Mouse (Mus musculus): ENCODE measurements around the gene Ndufs7. TPM values are rescaled to one million over a fixed set of nuclear protein-coding genes. Genes with fewer than 3 reads are reported as not detected.
A peak's percentile ranks its signal among the peaks of the same experiment; 100 is the strongest.

Gene Ndufs7
- polyA plus RNA-seq, 1 experiment, result 647 TPM

- no peak for DNase-seq
- H3K4me3 ChIP-seq (ENCODE audit: control insufficient read depth, insufficient read depth, low read length), result no peak overlapping the region
- no peaks in the 10 kb centered on the region for H3K27me3 ChIP-seq (ENCODE audit: control insufficient read depth, insufficient read depth, low read length)
- WGBS, result 34% methylated on average over 2 of the region's 2 CpGs
- no peak overlapping the region for H3K27ac ChIP-seq (ENCODE audit: control insufficient read depth, insufficient read depth, low read length)
- peaks cover 46% of the 10 kb centered on the region for H3K4me1 ChIP-seq (replicated peaks; ENCODE audit: control insufficient read depth, insufficient read depth, low read length)
- TF ChIP-seq CTCF (IDR thresholded peaks at IDR 0.05; ENCODE audit: borderline replicate concordance, control insufficient read depth, extremely low read depth, insufficient read depth, low read length, poor library complexity), result no peak
- TF ChIP-seq POLR2A (IDR thresholded peaks at IDR 0.05; ENCODE audit: control insufficient read depth, extremely low read depth, insufficient read depth, low read length, poor library complexity), result no peak
- H3K36me3 ChIP-seq (ENCODE audit: control insufficient read depth, insufficient read depth, low read length), result peaks cover 9% of the 10 kb centered on the region; the same call in 1 of the 2 replicates
These were observed 21.2 kb downstream of the Ndufs7 start for GRCm38 (mm10) chr10:80270099-80270498.

GRCm38 (mm10) chr10:80270734-80271181 lies 21.8 kb downstream of the Ndufs7 start:
- Histone ChIP-seq H3K27me3 (ENCODE audit: control insufficient read depth, insufficient read depth, low read length) (no peaks in the 10 kb centered on the region), H3K36me3 (ENCODE audit: control insufficient read depth, insufficient read depth, low read length) (peaks cover 11% of the 10 kb centered on the region), H3K27ac (ENCODE audit: control insufficient read depth, insufficient read depth, low read length) (peak overlapping the region; percentile 27; the same call in 1 of the 2 replicates), H3K4me3 (ENCODE audit: control insufficient read depth, insufficient read depth, low read length) (no peak overlapping the region), H3K4me1 (replicated peaks; ENCODE audit: control insufficient read depth, insufficient read depth, low read length) (peaks cover 43% of the 10 kb centered on the region)
- TF ChIP-seq CTCF (IDR thresholded peaks at IDR 0.05; ENCODE audit: borderline replicate concordance, control insufficient read depth, extremely low read depth, insufficient read depth, low read length, poor library complexity), result no peak
- TF ChIP-seq POLR2A (IDR thresholded peaks at IDR 0.05; ENCODE audit: control insufficient read depth, extremely low read depth, insufficient read depth, low read length, poor library complexity), result no peak
- WGBS, result 57% methylated on average over 6 of the region's 6 CpGs
- DNase-seq, result no peak

- Histone ChIP-seq H3K4me3 (ENCODE audit: control insufficient read depth, insufficient read depth, low read length) (no peak overlapping the region), H3K36me3 (ENCODE audit: control insufficient read depth, insufficient read depth, low read length) (peaks cover 15% of the 10 kb centered on the region), H3K27me3 (ENCODE audit: control insufficient read depth, insufficient read depth, low read length) (no peaks in the 10 kb centered on the region), H3K27ac (ENCODE audit: control insufficient read depth, insufficient read depth, low read length) (peak overlapping the region; percentile 27; the same call in 1 of the 2 replicates), H3K4me1 (replicated peaks; ENCODE audit: control insufficient read depth, insufficient read depth, low read length) (peaks cover 40% of the 10 kb centered on the region)
- TF ChIP-seq CTCF (IDR thresholded peaks at IDR 0.05; ENCODE audit: borderline replicate concordance, control insufficient read depth, extremely low read depth, insufficient read depth, low read length, poor library complexity) (no peak), POLR2A (IDR thresholded peaks at IDR 0.05; ENCODE audit: control insufficient read depth, extremely low read depth, insufficient read depth, low read length, poor library complexity) (no peak)
- no peak for DNase-seq
- 21% methylated on average over 5 of the region's 5 CpGs for WGBS
These were observed 22.4 kb downstream of the Ndufs7 start for GRCm38 (mm10) chr10:80271186-80271843.

GRCm38 (mm10) chr10:80271870-80272585 lies 23.1 kb downstream of the Ndufs7 start:
- Histone ChIP-seq H3K36me3 (ENCODE audit: control insufficient read depth, insufficient read depth, low read length) (peaks cover 20% of the 10 kb centered on the region), H3K4me1 (replicated peaks; ENCODE audit: control insufficient read depth, insufficient read depth, low read length) (peaks cover 35% of the 10 kb centered on the region), H3K4me3 (ENCODE audit: control insufficient read depth, insufficient read depth, low read length) (no peak overlapping the region), H3K27ac (ENCODE audit: control insufficient read depth, insufficient read depth, low read length) (peak overlapping the region; percentile 24; the same call in 1 of the 2 replicates), H3K27me3 (ENCODE audit: control insufficient read depth, insufficient read depth, low read length) (no peaks in the 10 kb centered on the region)
- TF ChIP-seq CTCF (IDR thresholded peaks at IDR 0.05; ENCODE audit: borderline replicate concordance, control insufficient read depth, extremely low read depth, insufficient read depth, low read length, poor library complexity) (no peak), POLR2A (IDR thresholded peaks at IDR 0.05; ENCODE audit: control insufficient read depth, extremely low read depth, insufficient read depth, low read length, poor library complexity) (no peak)
- DNase-seq, result no peak
- 85% methylated on average over 8 of the region's 8 CpGs for WGBS

GRCm38 (mm10) chr10:80273847-80274246 lies 24.9 kb downstream of the Ndufs7 start:
- peaks cover 25% of the 10 kb centered on the region for H3K4me1 ChIP-seq (replicated peaks; ENCODE audit: control insufficient read depth, insufficient read depth, low read length)
- no peaks in the 10 kb centered on the region for H3K27me3 ChIP-seq (ENCODE audit: control insufficient read depth, insufficient read depth, low read length)
- 93% methylated on average over 3 of the region's 3 CpGs for WGBS
- DNase-seq, result no peak
- TF ChIP-seq CTCF (IDR thresholded peaks at IDR 0.05; ENCODE audit: borderline replicate concordance, control insufficient read depth, extremely low read depth, insufficient read depth, low read length, poor library complexity) (no peak), POLR2A (IDR thresholded peaks at IDR 0.05; ENCODE audit: control insufficient read depth, extremely low read depth, insufficient read depth, low read length, poor library complexity) (no peak)
- peaks cover 36% of the 10 kb centered on the region for H3K36me3 ChIP-seq (ENCODE audit: control insufficient read depth, insufficient read depth, low read length)
- H3K4me3 ChIP-seq (ENCODE audit: control insufficient read depth, insufficient read depth, low read length), result no peak overlapping the region
- H3K27ac ChIP-seq (ENCODE audit: control insufficient read depth, insufficient read depth, low read length), result no peak overlapping the region

GRCm38 (mm10) chr10:80276238-80276637 lies 27.3 kb downstream of the Ndufs7 start:
- TF ChIP-seq CTCF (IDR thresholded peaks at IDR 0.05; ENCODE audit: borderline replicate concordance, control insufficient read depth, extremely low read depth, insufficient read depth, low read length, poor library complexity) (no peak), POLR2A (IDR thresholded peaks at IDR 0.05; ENCODE audit: control insufficient read depth, extremely low read depth, insufficient read depth, low read length, poor library complexity) (no peak)
- Histone ChIP-seq H3K27ac (ENCODE audit: control insufficient read depth, insufficient read depth, low read length) (no peak overlapping the region), H3K36me3 (ENCODE audit: control insufficient read depth, insufficient read depth, low read length) (peaks cover 55% of the 10 kb centered on the region), H3K27me3 (ENCODE audit: control insufficient read depth, insufficient read depth, low read length) (no peaks in the 10 kb centered on the region), H3K4me3 (ENCODE audit: control insufficient read depth, insufficient read depth, low read length) (no peak overlapping the region), H3K4me1 (replicated peaks; ENCODE audit: control insufficient read depth, insufficient read depth, low read length) (peaks cover 10% of the 10 kb centered on the region)
- DNase-seq, result no peak
- 92% methylated on average over 5 of the region's 5 CpGs for WGBS

Data from thymus, adult 2 months (tissue).